Mouse (Mus musculus) heart, embryonic 16.5 days (tissue): ENCODE measurements around the gene Gemin5. TPM values are rescaled to one million over a fixed set of nuclear protein-coding genes. Genes with fewer than 3 reads are reported as not detected.
A peak's percentile ranks its signal among the peaks of the same experiment; 100 is the strongest.

ENCODE experiments used
- ATAC-seq: fragments of 200-750 bp; cut with Nextera tagmentation; replicated peaks from 2 replicates; pipeline ENCODE4 v1.8.0; 2017; ENCODE audit warnings: moderate number of reproducible peaks; ENCODE audit not compliant: insufficient read depth, low FRiP score; ENCODE audit errors: extremely low read depth
- H3K27ac ChIP-seq: fragments of 300-500 bp; sonication (generic); 2 replicates; pipeline ENCODE4 v1.5.1; 2014; ENCODE audit warnings: mild to moderate bottlenecking, low read length, control low read depth, moderate library complexity
- H3K27me3 ChIP-seq: fragments of 300-500 bp; sonication (generic); 2 replicates; pipeline ENCODE4 v1.6.1; 2014; ENCODE audit warnings: low read length, mixed read lengths; ENCODE audit not compliant: control insufficient read depth, insufficient read depth
- H3K36me3 ChIP-seq: fragments of 300-500 bp; sonication (generic); 2 replicates; pipeline ENCODE4 v1.6.1; 2014; ENCODE audit not compliant: control insufficient read depth, insufficient read depth
- H3K4me1 ChIP-seq: fragments of 300-500 bp; sonication (generic); 2 replicates; pipeline ENCODE4 v1.6.1; 2014; ENCODE audit warnings: low read length, mixed read lengths; ENCODE audit not compliant: control insufficient read depth, insufficient read depth
- H3K4me2 ChIP-seq: fragments of 300-500 bp; sonication (generic); 2 replicates; pipeline ENCODE4 v1.6.1; 2014; ENCODE audit warnings: low read depth, mild to moderate bottlenecking, control low read depth, low read length
- H3K4me3 ChIP-seq: fragments of 300-500 bp; sonication (generic); 2 replicates; pipeline ENCODE4 v1.5.1; 2014; ENCODE audit warnings: mild to moderate bottlenecking, control low read depth, low read length
- H3K9ac ChIP-seq: fragments of 300-500 bp; sonication (generic); 2 replicates; pipeline ENCODE4 v1.6.1; 2014; ENCODE audit warnings: low read length, control low read depth
- H3K9me3 ChIP-seq: fragments of 300-500 bp; sonication (generic); replicated peaks from 2 replicates; pipeline ENCODE4 v1.6.1; 2016; ENCODE audit warnings: low read length; ENCODE audit not compliant: control insufficient read depth
- WGBS: fragments of 180-500 bp; shearing (Covaris S2); extraction: QIAGEN DNeasy Blood & Tissue Kit; methylation state at CpG from one replicate; pipeline ENCODE4 v1.1.7; 2014; 5-methylcytosine and 5-hydroxymethylcytosine counted together
- polyA plus RNA-seq: library from polyadenylated mRNA; unstranded; fragments of >200 nt; fragmentation: Nextera tagmentation; extraction: Ambion mirVana; gene quantifications from 2 replicates; pipeline ENCODE4 v1.2.1, GENCODE M21; 2015

Gene Gemin5
- polyA plus RNA-seq, 1 experiment from 2014 or later, result 11.5 TPM

- Histone ChIP-seq H3K4me3 (no peak overlapping the region), H3K36me3 (peaks cover 22% of the 10 kb centered on the region), H3K9ac (no peak overlapping the region), H3K9me3 (no peaks in the 10 kb centered on the region), H3K4me2 (no peak overlapping the region), H3K4me1 (peaks cover 16% of the 10 kb centered on the region), H3K27ac (no peak overlapping the region), H3K27me3 (no peaks in the 10 kb centered on the region)
- WGBS, result 91% methylated on average over 4 of the region's 4 CpGs
- no peak for ATAC-seq
Observed at GRCm38 (mm10) chr11:58107664-58108337, 60.5 kb downstream of the Gemin5 start.

DNA sequence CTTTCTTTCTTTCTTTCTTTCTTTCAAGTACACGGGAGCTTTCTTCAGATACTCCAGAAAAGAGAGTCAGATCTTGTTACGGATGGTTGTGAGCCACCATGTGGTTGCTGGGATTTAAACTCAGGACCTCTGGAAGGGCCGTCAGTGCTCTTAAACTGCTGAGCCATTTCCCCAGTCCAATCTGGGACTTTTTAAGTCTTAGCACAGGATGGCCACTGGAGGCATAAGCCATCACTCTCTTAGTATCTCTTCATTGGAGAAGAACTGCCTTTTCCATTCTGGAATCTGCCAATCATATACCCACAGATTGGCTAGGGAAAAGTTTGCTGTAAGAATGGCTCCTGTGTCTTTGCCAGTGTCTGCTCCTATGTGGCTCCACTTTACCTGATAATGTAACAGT is 61.3 kb downstream of the Gemin5 start:
- H3K36me3 ChIP-seq, result peaks cover 20% of the 10 kb centered on the region
- H3K4me3 ChIP-seq, result no peak overlapping the region
- H3K9me3 ChIP-seq, result no peaks in the 10 kb centered on the region
- H3K9ac ChIP-seq, result no peak overlapping the region
- H3K4me1 ChIP-seq, result peaks cover 16% of the 10 kb centered on the region
- WGBS, result 57% methylated on average over 3 of the region's 3 CpGs
- ATAC-seq, result no peak
- H3K27ac ChIP-seq, result no peak overlapping the region
- no peaks in the 10 kb centered on the region for H3K27me3 ChIP-seq
- no peak overlapping the region for H3K4me2 ChIP-seq

DNA sequence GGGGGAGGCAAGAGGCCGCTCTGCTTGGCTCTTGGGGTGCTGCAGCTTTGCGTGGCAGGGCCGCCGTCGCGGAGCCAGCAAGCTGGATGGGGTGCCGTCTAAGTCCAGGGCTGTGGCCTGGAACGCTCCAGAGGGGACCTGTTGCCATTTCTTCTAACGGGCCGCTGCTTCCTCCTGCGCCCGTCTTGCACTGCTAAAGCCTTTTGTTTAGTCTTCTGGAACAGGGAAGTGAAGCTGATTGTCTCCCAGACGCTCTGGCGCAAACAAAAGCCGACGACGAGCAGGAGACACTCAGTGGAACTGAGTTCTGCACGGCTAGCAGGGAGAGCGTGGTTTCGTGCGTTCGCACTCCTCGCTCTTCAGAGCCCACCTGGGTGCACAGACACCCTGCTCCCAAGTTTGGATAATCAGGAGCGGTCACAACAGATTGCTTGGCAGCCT is 64.0 kb downstream of the Gemin5 start:
- Histone ChIP-seq H3K27me3 (no peaks in the 10 kb centered on the region), H3K36me3 (no peaks in the 10 kb centered on the region), H3K4me2 (peak overlapping the region; percentile 66), H3K4me3 (peak overlapping the region; percentile 77), H3K9me3 (no peaks in the 10 kb centered on the region), H3K9ac (peak overlapping the region; percentile 91), H3K27ac (peak overlapping the region; percentile 84), H3K4me1 (peaks cover 16% of the 10 kb centered on the region)
- under 1% methylated on average over 24 of the region's 24 CpGs for WGBS
- ATAC-seq, result peak; percentile 16

- H3K36me3 ChIP-seq, result no peaks in the 10 kb centered on the region
- peak within 1 kb of the TSS; percentile 66 for H3K4me2 ChIP-seq
- peak within 1 kb of the TSS; percentile 91 for H3K9ac ChIP-seq
- no peaks in the 10 kb centered on the region for H3K9me3 ChIP-seq
- peak within 1 kb of the TSS; percentile 77 for H3K4me3 ChIP-seq
- H3K27ac ChIP-seq, result peak within 1 kb of the TSS; percentile 84
- peak; percentile 97 for ATAC-seq
- H3K27me3 ChIP-seq, result no peaks in the 10 kb centered on the region
- peaks cover 16% of the 10 kb centered on the region for H3K4me1 ChIP-seq
- under 1% methylated on average over 55 of the region's 55 CpGs for WGBS
Observed at GRCm38 (mm10) chr11:58103697-58104306, 64.5 kb downstream of the Gemin5 start, which contains the start of gene Cnot8. Cnot8 (plus strand) TSS chr11:58104153.

GRCm38 (mm10) chr11:58103344-58103653 is 65.0 kb downstream of the Gemin5 start:
- Histone ChIP-seq H3K36me3 (no peaks in the 10 kb centered on the region), H3K4me1 (peaks cover 16% of the 10 kb centered on the region), H3K27me3 (no peaks in the 10 kb centered on the region), H3K4me2 (peak overlapping the region; percentile 54), H3K9ac (peak overlapping the region; percentile 69), H3K27ac (peak overlapping the region; percentile 80), H3K9me3 (no peaks in the 10 kb centered on the region), H3K4me3 (peak overlapping the region; percentile 39)
- ATAC-seq, result peak; percentile 11
- WGBS, result 58% methylated on average over 13 of the region's 13 CpGs

GRCm38 (mm10) chr11:58102581-58103343 is 65.6 kb downstream of the Gemin5 start:
- peaks cover 17% of the 10 kb centered on the region for H3K4me1 ChIP-seq

DNA sequence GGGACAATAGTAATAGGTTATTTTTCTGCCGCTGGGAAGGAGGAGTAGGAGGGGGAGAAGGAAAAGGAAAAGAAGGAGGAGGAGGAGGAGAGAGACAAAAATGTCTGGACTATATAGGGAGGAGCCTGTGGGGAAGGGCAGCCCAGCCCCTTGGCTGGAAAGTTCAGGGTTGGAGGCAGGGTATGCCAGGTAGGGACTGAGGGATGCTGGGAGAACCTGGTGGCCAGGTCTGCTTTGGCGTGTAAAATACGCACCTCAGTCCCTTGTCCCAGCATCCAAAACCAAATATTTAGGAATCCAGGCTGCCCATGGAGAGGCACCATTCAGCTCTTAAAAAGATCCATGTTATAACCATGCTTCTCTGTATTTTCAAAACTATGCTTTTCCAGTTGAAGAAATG is 66.2 kb downstream of the Gemin5 start:
- Histone ChIP-seq H3K4me1 (peaks cover 13% of the 10 kb centered on the region), H3K4me3 (no peak overlapping the region), H3K27me3 (no peaks in the 10 kb centered on the region), H3K9me3 (no peaks in the 10 kb centered on the region), H3K9ac (no peak overlapping the region), H3K36me3 (no peaks in the 10 kb centered on the region), H3K27ac (peak overlapping the region; percentile 74), H3K4me2 (no peak overlapping the region)
- ATAC-seq, result no peak
- WGBS, result 71% methylated on average over 3 of the region's 3 CpGs

More at GRCm38 (mm10) chr11:58102581-58103343, 65.6 kb downstream of the Gemin5 start:
- Histone ChIP-seq H3K9me3 (no peaks in the 10 kb centered on the region), H3K27me3 (no peaks in the 10 kb centered on the region), H3K27ac (peak overlapping the region; percentile 80), H3K4me2 (peak overlapping the region; percentile 54), H3K36me3 (no peaks in the 10 kb centered on the region), H3K4me3 (no peak overlapping the region), H3K9ac (peak overlapping the region; percentile 69; the same call in 1 of the 2 replicates)
- WGBS, result 77% methylated on average over 9 of the region's 9 CpGs
- peak; percentile 6; the same call in 1 of the 2 replicates for ATAC-seq

- WGBS, result 75% methylated on average over 4 of the region's 4 CpGs
- Histone ChIP-seq H3K36me3 (no peaks in the 10 kb centered on the region), H3K4me2 (no peak overlapping the region), H3K27me3 (no peaks in the 10 kb centered on the region), H3K9me3 (no peaks in the 10 kb centered on the region), H3K4me3 (no peak overlapping the region), H3K9ac (no peak overlapping the region), H3K4me1 (peaks cover 13% of the 10 kb centered on the region), H3K27ac (no peak overlapping the region)
- ATAC-seq, result no peak
Observed at GRCm38 (mm10) chr11:58101194-58101720, 67.1 kb downstream of the Gemin5 start.
